Mouse (Mus musculus) forebrain, embryonic 15.5 days (tissue): ENCODE measurements around the gene Slc38a4. TPM values are rescaled to one million over a fixed set of nuclear protein-coding genes. Genes with fewer than 3 reads are reported as not detected.
A peak's percentile ranks its signal among the peaks of the same experiment; 100 is the strongest.

Experiments used
- ATAC-seq: fragments of 200-750 bp; cut with Nextera tagmentation; replicated peaks from 2 replicates; pipeline ENCODE4 v1.8.0; 2017; ENCODE audit warnings: mild to moderate bottlenecking, moderate TSS enrichment, moderate library complexity
- H3K27ac ChIP-seq: fragments of 300-500 bp; sonication (generic); replicated peaks from 2 replicates; pipeline ENCODE4 v1.5.1; 2015; ENCODE audit warnings: mild to moderate bottlenecking, inconsistent platforms
- H3K27me3 ChIP-seq: fragments of 300-500 bp; sonication (generic); 2 replicates; pipeline ENCODE4 v1.6.1; 2015; ENCODE audit warnings: inconsistent platforms
- H3K36me3 ChIP-seq: fragments of 300-500 bp; sonication (generic); 2 replicates; pipeline ENCODE4 v1.6.1; 2015; ENCODE audit warnings: mild to moderate bottlenecking, inconsistent platforms
- H3K4me1 ChIP-seq: fragments of 300-500 bp; sonication (generic); 2 replicates; pipeline ENCODE4 v1.6.1; 2015; ENCODE audit warnings: inconsistent platforms
- H3K4me2 ChIP-seq: fragments of 300-500 bp; sonication (generic); replicated peaks from 2 replicates; pipeline ENCODE4 v1.6.1; 2015; ENCODE audit warnings: mild to moderate bottlenecking, inconsistent platforms
- H3K4me3 ChIP-seq: fragments of 300-500 bp; sonication (generic); 2 replicates; pipeline ENCODE4 v1.5.1; 2015; ENCODE audit warnings: mild to moderate bottlenecking, inconsistent platforms
- H3K9ac ChIP-seq: fragments of 300-500 bp; sonication (generic); replicated peaks from 2 replicates; pipeline ENCODE4 v1.6.1; 2015; ENCODE audit warnings: mild to moderate bottlenecking, inconsistent platforms
- H3K9me3 ChIP-seq: fragments of 300-500 bp; sonication (generic); 2 replicates; pipeline ENCODE4 v1.6.1; 2016; ENCODE audit warnings: inconsistent platforms
- WGBS: fragments of 180-500 bp; shearing (Covaris S2); methylation state at CpG from one replicate; pipeline ENCODE4 v1.1.7; 2015; ENCODE audit warnings: mixed read lengths; 5-methylcytosine and 5-hydroxymethylcytosine counted together
- polyA plus RNA-seq: library from polyadenylated mRNA; unstranded; fragments of >200 nt; fragmentation: Nextera tagmentation; extraction: Ambion mirVana; gene quantifications from 2 replicates; pipeline ENCODE4 v1.2.1, GENCODE M21; 2015

Slc38a4 gene
- polyA plus RNA-seq: 2.4 and 3.0 TPM in 2 replicates

GRCm38 (mm10) chr15:97055794-97056193, at the start of gene Slc38a4:
TSS of gene Slc38a4 (minus strand) at chr15:97055956.
- H3K4me3 ChIP-seq: peak within 1 kb of the TSS; percentile 20
- no peaks in the 10 kb centered on the region for H3K27me3 ChIP-seq
- ATAC-seq: no peak
- H3K9me3 ChIP-seq: no peaks in the 10 kb centered on the region
- H3K27ac ChIP-seq: no peak within 1 kb of the TSS
- WGBS: 54% methylated on average over 9 of the region's 9 CpGs
- H3K36me3 ChIP-seq: no peaks in the 10 kb centered on the region
- no peak within 1 kb of the TSS for H3K9ac ChIP-seq
- H3K4me1 ChIP-seq: peaks cover 7% of the 10 kb centered on the region; the same call in 1 of the 2 replicates
- peak within 1 kb of the TSS; percentile 45 for H3K4me2 ChIP-seq

DNA sequence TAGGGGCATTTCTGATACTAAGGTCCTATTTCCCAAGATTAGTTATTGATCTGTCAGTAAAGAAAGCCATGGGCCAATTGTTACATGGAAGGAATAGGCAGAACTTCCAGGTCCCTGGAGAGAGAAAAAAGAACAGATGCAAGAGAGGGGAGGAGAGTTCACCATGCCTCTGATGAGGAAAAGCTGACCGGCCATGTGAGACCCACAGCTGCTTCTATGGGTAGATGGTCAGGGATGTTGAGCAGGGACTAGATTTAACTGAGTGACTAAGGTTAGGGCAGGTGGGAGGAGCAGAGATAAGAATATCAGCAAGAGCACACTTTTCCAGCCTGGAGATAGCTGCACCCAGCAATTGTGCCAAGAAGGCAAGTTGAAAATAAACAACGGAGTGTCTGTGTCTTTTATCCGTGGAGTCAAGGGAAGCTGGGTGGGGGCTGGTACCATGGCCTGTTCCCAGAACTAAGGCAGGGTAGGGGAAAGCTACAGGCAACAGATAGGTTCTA, 49.2 kb upstream of the Slc38a4 start:
- H3K9ac ChIP-seq: no peak overlapping the region
- no peak for ATAC-seq
- no peak overlapping the region for H3K4me3 ChIP-seq
- H3K36me3 ChIP-seq: no peaks in the 10 kb centered on the region
- no peaks in the 10 kb centered on the region for H3K27me3 ChIP-seq
- H3K9me3 ChIP-seq: no peaks in the 10 kb centered on the region
- no peak overlapping the region for H3K27ac ChIP-seq
- H3K4me1 ChIP-seq: no peaks in the 10 kb centered on the region
- WGBS: 84% methylated on average over 3 of the region's 3 CpGs
- H3K4me2 ChIP-seq: no peak overlapping the region

GRCm38 (mm10) chr15:97104048-97104447, 48.3 kb upstream of the Slc38a4 start:
- no peak overlapping the region for H3K9ac ChIP-seq
- H3K4me1 ChIP-seq: no peaks in the 10 kb centered on the region
- no peaks in the 10 kb centered on the region for H3K9me3 ChIP-seq
- no peaks in the 10 kb centered on the region for H3K27me3 ChIP-seq
- no peak overlapping the region for H3K27ac ChIP-seq
- H3K4me3 ChIP-seq: no peak overlapping the region
- 96% methylated on average over 3 of the region's 3 CpGs for WGBS
- ATAC-seq: no peak
- H3K4me2 ChIP-seq: no peak overlapping the region
- no peaks in the 10 kb centered on the region for H3K36me3 ChIP-seq

DNA sequence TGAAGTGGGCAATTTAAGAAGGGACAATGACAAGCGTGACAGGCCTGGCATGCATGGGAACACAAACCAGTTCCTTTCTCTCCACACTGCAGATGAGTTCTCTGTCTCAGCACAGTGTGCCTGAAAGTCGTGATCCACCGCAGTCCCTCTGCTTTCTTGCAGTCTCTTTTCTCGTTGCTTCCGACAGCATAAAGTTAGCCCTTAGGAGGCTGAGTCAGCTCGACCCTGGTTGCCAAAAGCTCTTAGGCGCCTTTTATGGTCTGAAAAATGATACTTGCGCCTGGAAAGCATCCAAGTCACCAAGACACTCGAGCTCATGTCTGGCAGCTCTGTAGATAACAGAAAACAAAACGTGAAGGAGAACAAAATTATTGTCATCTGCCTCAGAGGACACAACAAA, 47.1 kb upstream of the Slc38a4 start:
- no peak overlapping the region for H3K4me2 ChIP-seq
- H3K27ac ChIP-seq: no peak overlapping the region
- H3K4me1 ChIP-seq: no peaks in the 10 kb centered on the region
- no peaks in the 10 kb centered on the region for H3K27me3 ChIP-seq
- no peaks in the 10 kb centered on the region for H3K9me3 ChIP-seq
- 71% methylated on average over 10 of the region's 10 CpGs for WGBS
- no peak overlapping the region for H3K9ac ChIP-seq
- ATAC-seq: no peak
- no peak overlapping the region for H3K4me3 ChIP-seq
- H3K36me3 ChIP-seq: no peaks in the 10 kb centered on the region

GRCm38 (mm10) chr15:97102181-97102580, 46.4 kb upstream of the Slc38a4 start:
- Histone ChIP-seq H3K27me3 (no peaks in the 10 kb centered on the region), H3K36me3 (no peaks in the 10 kb centered on the region), H3K4me3 (no peak overlapping the region), H3K4me1 (no peaks in the 10 kb centered on the region), H3K4me2 (no peak overlapping the region), H3K27ac (no peak overlapping the region), H3K9me3 (no peaks in the 10 kb centered on the region), H3K9ac (no peak overlapping the region)
- WGBS: 97% methylated on average over 5 of the region's 5 CpGs
- no peak for ATAC-seq

- WGBS: 91% methylated on average over 10 of the region's 10 CpGs
- no peak for ATAC-seq
- Histone ChIP-seq H3K4me2 (no peak overlapping the region), H3K4me1 (no peaks in the 10 kb centered on the region), H3K9me3 (no peaks in the 10 kb centered on the region), H3K9ac (no peak overlapping the region), H3K27me3 (no peaks in the 10 kb centered on the region), H3K36me3 (no peaks in the 10 kb centered on the region), H3K27ac (no peak overlapping the region), H3K4me3 (no peak overlapping the region)
Measured at GRCm38 (mm10) chr15:97099101-97099500, 43.3 kb upstream of the Slc38a4 start.

GRCm38 (mm10) chr15:97097548-97097947, 41.8 kb upstream of the Slc38a4 start:
- no peak overlapping the region for H3K4me3 ChIP-seq
- ATAC-seq: no peak
- no peak overlapping the region for H3K27ac ChIP-seq
- no peak overlapping the region for H3K9ac ChIP-seq
- no peaks in the 10 kb centered on the region for H3K36me3 ChIP-seq
- 78% methylated on average over 4 of the region's 4 CpGs for WGBS
- H3K4me2 ChIP-seq: no peak overlapping the region
- H3K27me3 ChIP-seq: no peaks in the 10 kb centered on the region
- no peaks in the 10 kb centered on the region for H3K9me3 ChIP-seq
- H3K4me1 ChIP-seq: no peaks in the 10 kb centered on the region

- Histone ChIP-seq H3K4me2 (no peak overlapping the region), H3K9ac (no peak overlapping the region), H3K4me3 (no peak overlapping the region), H3K36me3 (no peaks in the 10 kb centered on the region), H3K9me3 (no peaks in the 10 kb centered on the region), H3K27ac (no peak overlapping the region), H3K4me1 (no peaks in the 10 kb centered on the region), H3K27me3 (no peaks in the 10 kb centered on the region)
- ATAC-seq: no peak
- WGBS: 9% methylated on average over 6 of the region's 6 CpGs
Measured at GRCm38 (mm10) chr15:97089526-97089925, 33.8 kb upstream of the Slc38a4 start.

DNA sequence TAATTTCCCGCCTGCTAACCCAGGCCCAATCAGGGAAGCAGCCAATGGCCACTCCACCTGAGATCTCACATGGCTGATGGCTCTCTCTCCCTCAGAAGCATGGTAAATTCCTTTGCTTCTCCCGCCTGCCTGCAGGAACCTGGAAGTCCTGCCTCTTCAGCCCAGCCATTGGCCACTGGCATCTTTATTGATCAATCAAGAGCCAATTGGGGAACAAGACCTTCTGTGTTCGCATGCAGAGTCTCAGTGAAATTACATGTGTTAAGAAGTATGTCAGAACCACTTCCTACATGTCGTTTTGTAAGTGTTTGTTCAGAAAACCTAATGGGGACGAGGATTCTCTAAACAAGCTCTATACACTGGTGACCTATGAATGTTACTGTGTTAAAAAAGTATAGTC, 30.1 kb upstream of the Slc38a4 start:
- Histone ChIP-seq H3K9ac (no peak overlapping the region), H3K9me3 (no peaks in the 10 kb centered on the region), H3K4me2 (no peak overlapping the region), H3K4me3 (no peak overlapping the region), H3K27me3 (no peaks in the 10 kb centered on the region), H3K27ac (no peak overlapping the region), H3K36me3 (no peaks in the 10 kb centered on the region), H3K4me1 (no peaks in the 10 kb centered on the region)
- no peak for ATAC-seq
- 57% methylated on average over 5 of the region's 5 CpGs for WGBS

GRCm38 (mm10) chr15:97077665-97078064, 21.9 kb upstream of the Slc38a4 start:
- WGBS: 85% methylated on average over 6 of the region's 6 CpGs
- H3K27ac ChIP-seq: no peak overlapping the region

DNA sequence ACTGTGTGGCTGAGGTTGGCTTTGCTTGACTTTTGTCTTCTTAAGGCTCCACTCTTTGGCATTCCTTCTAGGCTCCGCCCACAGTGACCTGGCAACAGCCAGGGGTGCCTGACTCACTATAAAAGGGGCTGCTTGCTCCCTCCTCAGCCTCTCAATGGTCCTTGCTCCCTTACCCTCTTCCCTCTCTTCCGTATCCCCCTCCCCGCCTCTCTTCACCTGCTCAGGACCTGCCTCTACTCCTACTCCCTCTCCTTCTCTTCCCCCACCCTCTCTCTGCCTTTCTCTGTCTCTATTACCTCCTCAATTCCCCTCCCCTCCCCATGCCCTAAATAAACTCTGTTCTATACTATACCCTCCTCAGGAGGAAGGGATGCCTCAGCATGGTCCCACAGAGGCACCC, 20.3 kb upstream of the Slc38a4 start:
- H3K9me3 ChIP-seq: no peaks in the 10 kb centered on the region
- H3K4me1 ChIP-seq: no peaks in the 10 kb centered on the region
- no peaks in the 10 kb centered on the region for H3K36me3 ChIP-seq
- H3K27me3 ChIP-seq: no peaks in the 10 kb centered on the region
- no peak overlapping the region for H3K4me2 ChIP-seq
- no peak for ATAC-seq
- no peak overlapping the region for H3K4me3 ChIP-seq
- WGBS: 86% methylated on average over 3 of the region's 3 CpGs
- no peak overlapping the region for H3K27ac ChIP-seq
- H3K9ac ChIP-seq: no peak overlapping the region

More at GRCm38 (mm10) chr15:97077665-97078064, 21.9 kb upstream of the Slc38a4 start:
- Histone ChIP-seq H3K36me3 (no peaks in the 10 kb centered on the region), H3K9ac (no peak overlapping the region), H3K27me3 (no peaks in the 10 kb centered on the region), H3K4me2 (no peak overlapping the region), H3K4me1 (no peaks in the 10 kb centered on the region), H3K4me3 (no peak overlapping the region), H3K9me3 (no peaks in the 10 kb centered on the region)
- ATAC-seq: no peak

- Histone ChIP-seq H3K36me3 (no peaks in the 10 kb centered on the region), H3K27me3 (no peaks in the 10 kb centered on the region), H3K4me1 (no peaks in the 10 kb centered on the region), H3K27ac (no peak overlapping the region), H3K9me3 (no peaks in the 10 kb centered on the region), H3K4me2 (no peak overlapping the region), H3K9ac (no peak overlapping the region), H3K4me3 (no peak overlapping the region)
- ATAC-seq: no peak
- 78% methylated on average over 4 of the region's 4 CpGs for WGBS
Measured at GRCm38 (mm10) chr15:97075240-97075639, 19.5 kb upstream of the Slc38a4 start.
